Mouse (Mus musculus) limb, embryonic 14.5 days (tissue): Measurements from ENCODE around the gene Tmprss3. TPM values are rescaled to one million over a fixed set of nuclear protein-coding genes. Genes with fewer than 3 reads are reported as not detected.

Experiments used
- ATAC-seq: fragments of 200-750 bp; cut with Nextera tagmentation; 2 replicates; pipeline ENCODE4 v1.8.0; 2017; ENCODE audit warnings: low read depth, moderate number of reproducible peaks, moderate TSS enrichment; ENCODE audit not compliant: low FRiP score
- DNase-seq: peaks from one replicate; pipeline ENCODE4 v3.0.0-alpha.2; 2015; ENCODE audit warnings: low spot score
- H3K27ac ChIP-seq: fragments of 300-500 bp; sonication (generic); replicated peaks from 2 replicates; pipeline ENCODE4 v1.5.1; 2014; ENCODE audit warnings: low read depth, mild to moderate bottlenecking, low read length, moderate library complexity, mixed read lengths
- H3K27me3 ChIP-seq: fragments of 300-500 bp; sonication (generic); 2 replicates; pipeline ENCODE4 v1.6.1; 2014; ENCODE audit warnings: low read length, mixed read lengths; ENCODE audit not compliant: control insufficient read depth, insufficient read depth
- H3K36me3 ChIP-seq: fragments of 300-500 bp; sonication (generic); 2 replicates; pipeline ENCODE4 v1.6.1; 2014; ENCODE audit warnings: mild to moderate bottlenecking, low read length, moderate library complexity, mixed read lengths; ENCODE audit not compliant: control insufficient read depth, insufficient read depth
- H3K4me1 ChIP-seq: fragments of 300-500 bp; sonication (generic); 2 replicates; pipeline ENCODE4 v1.6.1; 2014; ENCODE audit warnings: antibody characterized with exemption, low read length, mixed read lengths; ENCODE audit not compliant: control insufficient read depth, insufficient read depth
- H3K4me2 ChIP-seq: fragments of 300-500 bp; sonication (generic); replicated peaks from 2 replicates; pipeline ENCODE4 v1.6.1; 2014; ENCODE audit warnings: low read depth, mild to moderate bottlenecking, low read length, moderate library complexity; ENCODE audit not compliant: severe bottlenecking
- H3K4me3 ChIP-seq: fragments of 300-500 bp; sonication (generic); replicated peaks from 2 replicates; pipeline ENCODE4 v1.5.1; 2014; ENCODE audit warnings: low read length
- H3K9ac ChIP-seq: fragments of 300-500 bp; sonication (generic); 2 replicates; pipeline ENCODE4 v1.6.1; 2014; ENCODE audit warnings: mild to moderate bottlenecking, low read depth, low read length, moderate library complexity; ENCODE audit not compliant: severe bottlenecking
- H3K9me3 ChIP-seq: fragments of 300-500 bp; sonication (generic); 2 replicates; pipeline ENCODE4 v1.6.1; 2016; ENCODE audit warnings: low read length; ENCODE audit not compliant: control insufficient read depth
- POLR2A ChIP-seq: fragments of 200-500 bp; IDR thresholded peaks from 2 replicates; pipeline ENCODE4 v1.8.0; 2012; ENCODE audit warnings: inconsistent platforms, mild to moderate bottlenecking, moderate library complexity, borderline replicate concordance; ENCODE audit not compliant: insufficient read depth, insufficient read length; ENCODE audit errors: extremely low read depth
- WGBS: fragments of 180-500 bp; shearing (Covaris S2); extraction: QIAGEN DNeasy Blood & Tissue Kit; methylation state at CpG from one replicate; pipeline ENCODE4 v1.1.7; 2014; 5-methylcytosine and 5-hydroxymethylcytosine counted together
- polyA plus RNA-seq, 2 experiments: library from polyadenylated mRNA; depleted of rRNA in 1 of 2; stranded (reverse) in 1 of 2; unstranded in 1 of 2; fragments of >200 nt; fragmentation: Nextera tagmentation in 1 of 2; extraction: Ambion mirVana in 1 of 2; gene quantifications; 2 replicates each; pipeline versions ENCODE4 v1.2.1 to v1.2.3; 2012 to 2014

The Tmprss3 gene
- polyA plus RNA-seq, 2 experiments, result 0.06 TPM; not detected in 1

DNA sequence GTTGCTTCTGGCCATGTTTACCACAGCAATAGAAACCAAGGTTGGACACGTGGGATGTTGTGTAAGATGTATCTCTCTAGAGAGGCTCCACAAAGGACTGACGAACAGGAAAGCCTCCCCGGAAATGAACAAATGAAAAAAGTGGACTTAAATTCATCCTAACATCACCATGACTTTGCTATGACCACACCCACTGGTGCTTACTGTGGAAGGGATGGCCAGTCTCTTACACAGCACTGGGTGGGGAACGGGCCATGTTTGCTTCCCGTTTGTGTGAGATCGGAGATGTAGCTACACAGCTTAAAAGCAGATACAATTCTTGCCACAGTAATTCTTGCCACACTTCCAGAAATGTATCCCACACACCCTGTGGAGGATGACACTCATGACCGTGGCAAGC, 2.5 kb downstream of the Tmprss3 start:
- Histone ChIP-seq H3K9ac (no peak overlapping the region), H3K4me2 (no peak overlapping the region), H3K4me1 (no peaks in the 10 kb centered on the region), H3K27me3 (no peaks in the 10 kb centered on the region), H3K36me3 (no peaks in the 10 kb centered on the region), H3K4me3 (no peak overlapping the region), H3K27ac (no peak overlapping the region), H3K9me3 (no peaks in the 10 kb centered on the region)
- WGBS, result 81% methylated on average over 7 of the region's 7 CpGs
- DNase-seq (no peak), ATAC-seq (no peak)
- TF ChIP-seq POLR2A, result no peak

DNA sequence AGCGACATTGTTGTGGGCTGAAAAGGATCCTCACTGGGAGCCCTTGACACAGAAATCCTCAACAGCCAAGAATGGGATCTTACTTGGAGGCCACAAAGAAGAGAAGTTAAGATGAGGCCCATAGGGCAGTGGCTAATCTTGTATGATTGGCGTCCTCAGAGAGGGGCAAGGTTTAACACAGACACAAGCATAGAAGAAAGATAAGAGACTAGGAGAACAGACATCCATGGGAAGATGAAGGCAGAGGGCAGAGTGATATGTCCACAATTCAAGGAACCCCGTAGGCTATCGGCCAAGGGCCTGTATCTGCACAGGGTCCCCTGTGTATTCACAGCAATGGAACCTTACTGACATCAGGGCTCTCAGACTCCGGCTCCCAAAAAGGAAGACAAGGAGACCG, 3.6 kb downstream of the Tmprss3 start:
- no peak overlapping the region for H3K4me2 ChIP-seq
- DNase-seq, result no peak
- H3K27me3 ChIP-seq, result no peaks in the 10 kb centered on the region
- H3K9ac ChIP-seq, result no peak overlapping the region
- H3K27ac ChIP-seq, result no peak overlapping the region
- H3K9me3 ChIP-seq, result no peaks in the 10 kb centered on the region
- no peaks in the 10 kb centered on the region for H3K36me3 ChIP-seq
- no peak overlapping the region for H3K4me3 ChIP-seq
- 93% methylated on average over 6 of the region's 6 CpGs for WGBS
- ATAC-seq, result no peak
- no peaks in the 10 kb centered on the region for H3K4me1 ChIP-seq
- no peak for TF ChIP-seq POLR2A

DNA sequence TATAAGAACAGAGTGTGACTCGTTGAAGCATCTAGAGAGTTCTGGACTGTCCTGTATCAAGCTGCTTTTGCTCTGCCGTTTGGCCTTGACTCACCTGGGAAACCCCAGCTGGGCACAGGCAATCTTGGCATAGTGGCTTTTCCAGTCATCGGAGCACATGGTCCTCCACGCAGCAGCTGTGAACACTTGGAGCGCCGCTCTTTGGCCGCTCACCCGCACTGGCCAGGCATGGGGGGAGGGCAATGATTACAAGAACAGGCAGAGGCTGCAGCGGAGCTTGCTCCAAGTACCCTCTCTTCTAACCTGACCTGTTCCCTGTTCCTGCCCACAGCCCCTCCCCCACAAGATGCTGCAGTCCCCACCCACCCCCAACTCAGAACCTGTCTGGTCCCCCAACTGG, 5.4 kb downstream of the Tmprss3 start:
- Histone ChIP-seq H3K9me3 (no peaks in the 10 kb centered on the region), H3K4me3 (no peak overlapping the region), H3K4me1 (no peaks in the 10 kb centered on the region), H3K27me3 (no peaks in the 10 kb centered on the region), H3K27ac (no peak overlapping the region), H3K9ac (no peak overlapping the region), H3K4me2 (no peak overlapping the region), H3K36me3 (no peaks in the 10 kb centered on the region)
- WGBS, result 66% methylated on average over 9 of the region's 9 CpGs
- no peak for TF ChIP-seq POLR2A
- no peak for ATAC-seq
- no peak for DNase-seq

GRCm38 (mm10) chr17:31192663-31193062, 6.1 kb downstream of the Tmprss3 start:
- Histone ChIP-seq H3K4me1 (no peaks in the 10 kb centered on the region), H3K4me2 (no peak overlapping the region), H3K27ac (no peak overlapping the region), H3K36me3 (no peaks in the 10 kb centered on the region), H3K9me3 (no peaks in the 10 kb centered on the region), H3K9ac (no peak overlapping the region), H3K27me3 (no peaks in the 10 kb centered on the region), H3K4me3 (no peak overlapping the region)
- DNase-seq, result no peak
- WGBS, result 14% methylated on average over 2 of the region's 2 CpGs
- ATAC-seq, result no peak
- no peak for TF ChIP-seq POLR2A

DNA sequence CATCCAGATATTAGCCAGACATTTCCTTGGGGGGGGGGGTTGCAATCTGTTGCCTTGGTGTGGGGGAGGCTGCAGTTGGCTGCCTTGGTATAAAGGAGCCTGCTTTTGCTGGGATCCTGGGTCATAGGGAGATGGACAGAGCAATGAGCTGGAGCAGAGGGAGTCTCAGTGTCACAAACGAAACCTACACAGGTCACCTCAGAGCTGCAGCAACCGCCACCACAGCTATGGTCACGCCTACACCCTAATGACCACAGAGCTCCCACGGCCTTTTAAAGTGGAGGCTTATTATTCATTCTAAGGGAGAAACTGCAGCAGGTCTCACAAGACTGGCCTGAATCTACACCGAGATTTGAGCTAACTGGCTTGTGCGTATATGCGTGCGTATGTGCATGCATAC, 7.0 kb downstream of the Tmprss3 start:
- no peaks in the 10 kb centered on the region for H3K36me3 ChIP-seq
- no peak overlapping the region for H3K4me2 ChIP-seq
- no peak overlapping the region for H3K27ac ChIP-seq
- no peak overlapping the region for H3K9ac ChIP-seq
- no peak for DNase-seq
- H3K9me3 ChIP-seq, result no peaks in the 10 kb centered on the region
- 64% methylated on average over 8 of the region's 8 CpGs for WGBS
- H3K4me3 ChIP-seq, result no peak overlapping the region
- H3K4me1 ChIP-seq, result no peaks in the 10 kb centered on the region
- ATAC-seq, result no peak
- TF ChIP-seq POLR2A, result no peak
- H3K27me3 ChIP-seq, result no peaks in the 10 kb centered on the region

- 22% methylated on average over 4 of the region's 4 CpGs for WGBS
- Histone ChIP-seq H3K36me3 (no peaks in the 10 kb centered on the region), H3K4me3 (no peak overlapping the region), H3K4me2 (no peak overlapping the region), H3K9me3 (no peaks in the 10 kb centered on the region), H3K27me3 (no peaks in the 10 kb centered on the region), H3K9ac (no peak overlapping the region), H3K4me1 (no peaks in the 10 kb centered on the region), H3K27ac (no peak overlapping the region)
- ATAC-seq, result no peak
- peak; percentile 57 for DNase-seq
- TF ChIP-seq POLR2A, result no peak
Observed at GRCm38 (mm10) chr17:31187370-31187769, 11.4 kb downstream of the Tmprss3 start.
